Mouse (Mus musculus): Measurements from ENCODE around the gene Ppp4r1.

DNA sequence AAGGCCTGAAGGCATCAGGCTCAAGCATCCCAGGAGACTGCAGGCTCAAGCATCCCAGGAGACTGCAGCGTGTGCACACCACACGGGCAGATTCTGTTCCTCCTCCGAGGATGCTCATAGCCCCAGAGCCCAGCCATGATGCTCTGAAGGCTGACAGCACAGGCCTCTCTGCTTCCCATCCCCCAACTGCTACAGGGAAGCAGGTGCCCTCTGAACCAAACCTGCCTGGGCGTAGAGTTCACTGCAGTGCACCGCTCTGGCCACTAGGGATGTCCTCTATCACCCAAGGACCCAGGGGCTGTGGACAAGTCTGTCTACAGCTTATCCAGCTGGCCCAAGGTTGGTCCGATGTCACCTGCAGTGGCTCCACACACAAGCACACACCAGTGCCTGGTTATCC lies 90.3 kb downstream of the Ppp4r1 start:
- TF ChIP-seq EP300 (IDR thresholded peaks at IDR 0.05; ENCODE audit: low read depth) (no peak), CTCF (IDR thresholded peaks at IDR 0.05; ENCODE audit: low read depth) (peak; percentile 78)
